Mouse (Mus musculus) embryo, embryonic 9.5 days (tissue): ENCODE results near the gene 1700023F06Rik.

Source experiments
- DNase-seq: peaks from one replicate; pipeline ENCODE4 v3.0.0-alpha.2; 2017; ENCODE audit errors: extremely low spot score

Gene 1700023F06Rik

GRCm38 (mm10) chr11:103181911-103182310 is 26.4 kb downstream of the 1700023F06Rik start:
- DNase-seq: no peak

- no peak for DNase-seq
Measured at GRCm38 (mm10) chr11:103181349-103181748, 27.0 kb downstream of the 1700023F06Rik start.

GRCm38 (mm10) chr11:103180426-103180825 is 27.9 kb downstream of the 1700023F06Rik start:
- no peak for DNase-seq

GRCm38 (mm10) chr11:103178748-103179147 is 29.6 kb downstream of the 1700023F06Rik start:
- DNase-seq: no peak

- no peak for DNase-seq
Measured at GRCm38 (mm10) chr11:103177815-103178485, 30.4 kb downstream of the 1700023F06Rik start.

GRCm38 (mm10) chr11:103177216-103177615 is 31.1 kb downstream of the 1700023F06Rik start:
- no peak for DNase-seq

GRCm38 (mm10) chr11:103176510-103176909 is 31.8 kb downstream of the 1700023F06Rik start:
- DNase-seq: no peak

- DNase-seq: no peak
Measured at GRCm38 (mm10) chr11:103175688-103176442, 32.5 kb downstream of the 1700023F06Rik start.

GRCm38 (mm10) chr11:103174891-103175391 is 33.4 kb downstream of the 1700023F06Rik start:
- DNase-seq: no peak

- DNase-seq: no peak
Measured at GRCm38 (mm10) chr11:103174411-103174832, 33.9 kb downstream of the 1700023F06Rik start.

GRCm38 (mm10) chr11:103173771-103174344 is 34.5 kb downstream of the 1700023F06Rik start:
- DNase-seq: no peak

- no peak for DNase-seq
Measured at GRCm38 (mm10) chr11:103173041-103173770, 35.2 kb downstream of the 1700023F06Rik start.

GRCm38 (mm10) chr11:103172392-103173040 is 35.8 kb downstream of the 1700023F06Rik start:
- no peak for DNase-seq

- no peak for DNase-seq
Measured at GRCm38 (mm10) chr11:103171703-103172391, 36.5 kb downstream of the 1700023F06Rik start.

- DNase-seq: no peak
Measured at GRCm38 (mm10) chr11:103171286-103171620, 37.1 kb downstream of the 1700023F06Rik start.

GRCm38 (mm10) chr11:103170494-103171285 is 37.7 kb downstream of the 1700023F06Rik start, which contains the start of gene Fmnl1:
Fmnl1 (plus strand) TSS chr11:103171107.
- DNase-seq: no peak

- DNase-seq: no peak
Measured at GRCm38 (mm10) chr11:103170111-103170493, 38.3 kb downstream of the 1700023F06Rik start.

GRCm38 (mm10) chr11:103169664-103170063 is 38.7 kb downstream of the 1700023F06Rik start:
- DNase-seq: no peak

- peak; percentile 52 for DNase-seq
Measured at GRCm38 (mm10) chr11:103168690-103169390, 39.5 kb downstream of the 1700023F06Rik start.
